Mouse (Mus musculus) lung, postnatal 0 days (tissue): ENCODE data around the gene Lelp1. TPM values are rescaled to one million over a fixed set of nuclear protein-coding genes. Genes with fewer than 3 reads are reported as not detected.
A peak's percentile ranks its signal among the peaks of the same experiment; 100 is the strongest.

ENCODE experiments used
- ATAC-seq: fragments of 200-750 bp; cut with Nextera tagmentation; 2 replicates; pipeline ENCODE4 v1.8.0; 2017; ENCODE audit warnings: moderate library complexity
- DNase-seq: peaks from one replicate; pipeline ENCODE4 v3.0.0-alpha.2; 2016; ENCODE audit warnings: low spot score
- H3K27ac ChIP-seq: fragments of 300-500 bp; sonication (generic); 2 replicates; pipeline ENCODE4 v1.5.1; 2014; ENCODE audit warnings: antibody characterized with exemption, mild to moderate bottlenecking, low read length, mixed read lengths
- H3K27me3 ChIP-seq: fragments of 300-500 bp; sonication (generic); replicated peaks from 2 replicates; pipeline ENCODE4 v1.6.1; 2014; ENCODE audit warnings: low read length, mixed read lengths; ENCODE audit not compliant: insufficient read depth
- H3K36me3 ChIP-seq: fragments of 300-500 bp; sonication (generic); 2 replicates; pipeline ENCODE4 v1.6.1; 2014; ENCODE audit warnings: low read length, mixed read lengths; ENCODE audit not compliant: insufficient read depth
- H3K4me1 ChIP-seq: fragments of 300-500 bp; sonication (generic); 2 replicates; pipeline ENCODE4 v1.6.1; 2014; ENCODE audit warnings: antibody characterized with exemption, low read depth, low read length, mixed read lengths; ENCODE audit not compliant: insufficient read depth
- H3K4me2 ChIP-seq: fragments of 300-500 bp; sonication (generic); replicated peaks from 2 replicates; pipeline ENCODE4 v1.6.1; 2014; ENCODE audit warnings: low read depth, mild to moderate bottlenecking, low read length, moderate library complexity, mixed read lengths
- H3K4me3 ChIP-seq: fragments of 300-500 bp; sonication (generic); 2 replicates; pipeline ENCODE4 v1.5.1; 2014; ENCODE audit warnings: low read depth, low read length
- H3K9ac ChIP-seq: fragments of 300-500 bp; sonication (generic); replicated peaks from 2 replicates; pipeline ENCODE4 v1.6.1; 2014; ENCODE audit warnings: low read depth, mild to moderate bottlenecking
- H3K9me3 ChIP-seq: fragments of 300-500 bp; sonication (generic); 2 replicates; pipeline ENCODE4 v1.6.1; 2016; ENCODE audit warnings: low read length, mixed read lengths
- CTCF ChIP-seq: IDR thresholded peaks from 2 replicates; pipeline ENCODE4 v1.5.1; 2016; ENCODE audit warnings: antibody characterized with exemption, mild to moderate bottlenecking
- EP300 ChIP-seq: IDR thresholded peaks from 2 replicates; pipeline ENCODE4 v1.6.1; 2016; ENCODE audit warnings: antibody characterized with exemption, mild to moderate bottlenecking, control low read depth
- WGBS: fragments of 180-500 bp; shearing (Covaris S2); extraction: QIAGEN DNeasy Blood & Tissue Kit; methylation state at CpG from one replicate; pipeline ENCODE4 v1.1.7; 2014; 5-methylcytosine and 5-hydroxymethylcytosine counted together
- polyA plus RNA-seq: library from polyadenylated mRNA; unstranded; fragments of >200 nt; fragmentation: Nextera tagmentation; extraction: Ambion mirVana; gene quantifications from 2 replicates; pipeline ENCODE4 v1.2.1, GENCODE M21; 2015

The Lelp1 gene
- polyA plus RNA-seq: not detected in 2 replicates

DNA sequence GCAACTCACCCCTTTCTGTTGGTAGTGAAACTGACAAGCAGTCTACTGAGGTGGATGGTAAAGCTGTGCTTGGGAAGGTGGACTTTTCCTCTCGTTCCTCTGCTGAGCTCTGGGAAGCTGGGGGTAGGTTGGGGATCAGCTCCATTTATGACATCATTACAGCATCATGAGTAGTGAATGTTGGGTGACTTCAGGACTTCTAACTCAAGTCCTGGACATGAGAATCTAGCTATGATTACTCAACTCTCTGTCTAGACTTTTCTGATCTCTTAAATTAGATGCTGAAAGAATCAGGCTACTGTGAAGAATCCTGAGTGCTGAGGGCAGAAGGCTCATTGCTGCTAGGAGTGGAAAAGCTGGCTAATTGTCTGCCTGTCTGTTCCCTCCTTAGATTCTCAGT is at the start of gene Lelp1:
TSS of gene Lelp1 (minus strand) at position 101 of the 400 bp plus-strand sequence.
- DNase-seq: no peak
- Histone ChIP-seq H3K9me3 (no peaks in the 10 kb centered on the region), H3K4me2 (no peak within 1 kb of the TSS), H3K27me3 (no peaks in the 10 kb centered on the region), H3K4me1 (no peaks in the 10 kb centered on the region), H3K27ac (no peak within 1 kb of the TSS), H3K9ac (no peak within 1 kb of the TSS), H3K36me3 (no peaks in the 10 kb centered on the region), H3K4me3 (no peak within 1 kb of the TSS)
- no peak for ATAC-seq
- WGBS: 41% methylated on average over 1 of the region's 1 CpGs
- TF ChIP-seq CTCF (no peak), EP300 (no peak)

DNA sequence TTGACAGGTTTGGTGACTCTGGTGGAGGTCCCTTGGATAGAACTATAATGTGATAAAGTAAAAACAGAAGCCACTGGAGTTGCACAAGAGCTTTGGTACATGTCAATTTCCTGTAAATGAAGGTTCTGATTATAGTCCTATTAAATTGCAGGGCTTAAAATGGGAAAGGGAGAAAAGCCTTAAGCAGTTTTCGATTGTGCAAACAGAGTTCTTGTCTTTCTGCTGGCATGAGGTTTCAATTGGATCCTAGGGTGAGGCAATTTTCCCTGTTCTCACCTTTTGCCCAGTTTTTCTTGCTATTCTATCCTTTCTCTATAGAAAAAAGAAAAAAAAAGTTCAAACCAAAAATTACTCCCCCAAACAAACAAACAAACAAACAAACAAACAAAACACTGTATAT is 34.3 kb upstream of the Lelp1 start:
- DNase-seq: no peak
- TF ChIP-seq EP300 (no peak), CTCF (no peak)
- WGBS: 59% methylated on average over 1 of the region's 1 CpGs

DNA sequence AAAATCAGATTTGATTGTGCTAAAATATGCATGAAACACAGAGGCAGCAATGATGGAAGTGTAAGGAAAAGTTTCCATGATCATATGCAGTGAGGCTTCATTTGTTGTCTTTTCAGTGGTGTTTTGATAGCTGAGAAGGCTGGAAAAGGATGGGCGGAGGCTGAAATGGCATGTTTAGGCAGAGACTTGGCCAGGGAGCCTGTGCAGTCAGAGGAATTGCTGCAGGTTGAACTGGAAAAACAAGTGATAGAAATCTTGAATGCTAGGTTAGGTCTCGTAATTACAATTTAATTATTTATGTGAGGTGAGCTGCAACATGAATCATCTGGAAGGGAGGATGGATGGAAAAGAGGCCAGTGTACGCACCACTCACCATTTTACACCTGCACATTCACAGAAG is 27.3 kb upstream of the Lelp1 start:
- H3K9me3 ChIP-seq: no peaks in the 10 kb centered on the region
- no peak for DNase-seq
- H3K27me3 ChIP-seq: no peaks in the 10 kb centered on the region

More for the DNA sequence above, 34.3 kb upstream of the Lelp1 start:
- H3K27me3 ChIP-seq: no peaks in the 10 kb centered on the region
- H3K4me2 ChIP-seq: no peak overlapping the region
- no peak overlapping the region for H3K27ac ChIP-seq
- no peaks in the 10 kb centered on the region for H3K9me3 ChIP-seq
- no peaks in the 10 kb centered on the region for H3K36me3 ChIP-seq
- H3K9ac ChIP-seq: no peak overlapping the region
- H3K4me1 ChIP-seq: no peaks in the 10 kb centered on the region
- ATAC-seq: no peak
- no peak overlapping the region for H3K4me3 ChIP-seq

DNA sequence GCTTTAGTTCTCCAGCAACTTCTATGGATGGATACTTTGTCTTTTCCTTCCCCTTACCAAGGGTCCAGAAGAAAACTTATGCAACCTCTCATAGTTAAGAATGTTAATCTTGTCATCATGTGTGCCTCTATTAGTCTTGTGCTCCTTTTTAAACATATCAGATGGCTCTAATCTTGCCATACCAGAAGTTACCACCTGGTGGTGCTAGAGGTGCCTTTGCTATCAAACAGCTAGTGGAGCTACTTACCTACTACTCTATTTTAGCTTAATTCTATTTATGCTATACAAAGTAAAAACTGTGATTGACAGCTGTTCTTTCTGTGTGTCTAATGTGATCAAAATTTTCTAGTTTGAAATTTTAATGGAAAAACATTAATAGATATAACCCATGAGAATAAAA is 10.8 kb upstream of the Lelp1 start:
- TF ChIP-seq CTCF (peak; percentile 80), EP300 (no peak)
- Histone ChIP-seq H3K4me3 (no peak overlapping the region), H3K36me3 (no peaks in the 10 kb centered on the region), H3K4me2 (no peak overlapping the region), H3K4me1 (no peaks in the 10 kb centered on the region), H3K27ac (no peak overlapping the region), H3K27me3 (no peaks in the 10 kb centered on the region), H3K9ac (no peak overlapping the region), H3K9me3 (no peaks in the 10 kb centered on the region)
- DNase-seq (peak; percentile 60), ATAC-seq (no peak)

More for the DNA sequence above, 27.3 kb upstream of the Lelp1 start:
- ATAC-seq: no peak
- no peak for TF ChIP-seq EP300
- no peak for TF ChIP-seq CTCF
- Histone ChIP-seq H3K4me3 (no peak overlapping the region), H3K27ac (no peak overlapping the region), H3K4me2 (no peak overlapping the region), H3K9ac (no peak overlapping the region), H3K36me3 (no peaks in the 10 kb centered on the region), H3K4me1 (no peaks in the 10 kb centered on the region)
- WGBS: 69% methylated on average over 3 of the region's 3 CpGs

DNA sequence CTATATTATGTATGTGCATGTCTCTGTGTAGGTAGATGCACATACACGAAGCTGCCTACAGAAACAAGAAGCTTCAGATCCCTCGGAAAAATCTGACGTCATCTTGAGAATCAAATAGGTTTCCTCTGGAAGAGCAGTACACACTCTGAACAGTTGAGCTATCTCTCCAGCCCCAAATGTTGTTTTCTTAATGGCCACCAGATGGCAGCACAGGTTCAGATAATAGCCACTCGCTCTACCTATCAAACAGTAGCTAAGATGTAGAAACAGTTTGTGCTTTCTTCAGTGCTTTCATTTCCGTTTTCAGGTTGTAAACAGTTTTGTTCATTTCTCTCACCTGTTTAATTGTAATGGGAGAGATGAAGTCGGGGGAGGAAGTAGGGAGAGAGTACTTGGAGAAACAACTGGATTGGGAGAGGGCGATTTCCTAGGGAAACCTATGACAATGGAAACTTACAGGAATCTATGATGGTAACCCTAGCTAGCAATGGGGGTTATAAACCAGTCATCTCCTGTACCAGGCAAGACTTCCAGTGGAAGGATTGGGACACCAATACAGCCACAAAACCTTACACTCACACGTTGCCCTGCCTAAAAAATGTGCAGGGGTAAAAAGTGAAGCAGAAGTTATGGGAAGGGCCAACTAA is 8.2 kb upstream of the Lelp1 start:
- no peak overlapping the region for H3K4me3 ChIP-seq
- DNase-seq (peak; percentile 74), ATAC-seq (peak; percentile 56; the same call in 1 of the 2 replicates)
- TF ChIP-seq EP300: no peak
- TF ChIP-seq CTCF: peak; percentile 81
- no peak overlapping the region for H3K9ac ChIP-seq
- H3K4me2 ChIP-seq: no peak overlapping the region
- WGBS: 19% methylated on average over 8 of the region's 8 CpGs
- no peak overlapping the region for H3K27ac ChIP-seq
- no peaks in the 10 kb centered on the region for H3K27me3 ChIP-seq
- H3K36me3 ChIP-seq: no peaks in the 10 kb centered on the region
- H3K9me3 ChIP-seq: no peaks in the 10 kb centered on the region
- H3K4me1 ChIP-seq: no peaks in the 10 kb centered on the region

DNA sequence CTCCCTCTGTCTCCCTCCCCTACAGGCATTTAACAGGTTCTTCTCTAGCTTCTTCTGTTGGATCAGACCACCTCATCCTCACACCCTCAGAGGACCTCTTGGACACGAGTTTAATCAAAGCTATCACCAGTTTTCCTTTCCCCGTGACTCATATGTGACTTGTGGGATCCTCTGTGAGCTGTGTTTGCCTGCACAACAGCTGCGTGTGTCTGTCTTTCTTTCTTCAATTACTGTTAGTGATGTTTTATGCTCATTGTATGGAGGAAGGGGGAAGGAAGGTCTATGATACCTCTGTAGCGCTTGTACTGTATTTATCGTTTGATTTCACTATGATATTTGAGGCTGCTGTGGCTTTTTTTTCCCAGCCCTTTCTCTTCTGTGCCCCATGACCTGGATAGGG is 5.4 kb upstream of the Lelp1 start:
- no peaks in the 10 kb centered on the region for H3K4me1 ChIP-seq
- no peak for DNase-seq
- WGBS: 72% methylated on average over 5 of the region's 5 CpGs
- H3K4me2 ChIP-seq: no peak overlapping the region
- H3K36me3 ChIP-seq: no peaks in the 10 kb centered on the region
- no peak overlapping the region for H3K9ac ChIP-seq
- H3K27ac ChIP-seq: no peak overlapping the region
- no peaks in the 10 kb centered on the region for H3K9me3 ChIP-seq
- TF ChIP-seq EP300 (no peak), CTCF (no peak)
- H3K27me3 ChIP-seq: no peaks in the 10 kb centered on the region
- ATAC-seq: no peak
- H3K4me3 ChIP-seq: no peak overlapping the region
